Mouse (Mus musculus) E14TG2a.4 (cell line): ENCODE results near the gene Vwa3b.

Source experiments
- CTCF ChIP-seq: conservative IDR thresholded peaks from 2 replicates; pipeline ENCODE4 v1.5.1; 2014; ENCODE audit warnings: low read length
- NANOG ChIP-seq: IDR thresholded peaks from 2 replicates; pipeline ENCODE4 v1.6.1; 2014; ENCODE audit warnings: borderline replicate concordance, low read length, mixed read lengths
- POU5F1 ChIP-seq: IDR thresholded peaks from 2 replicates; pipeline ENCODE4 v1.6.1; 2014; ENCODE audit warnings: low read length, borderline replicate concordance

DNA sequence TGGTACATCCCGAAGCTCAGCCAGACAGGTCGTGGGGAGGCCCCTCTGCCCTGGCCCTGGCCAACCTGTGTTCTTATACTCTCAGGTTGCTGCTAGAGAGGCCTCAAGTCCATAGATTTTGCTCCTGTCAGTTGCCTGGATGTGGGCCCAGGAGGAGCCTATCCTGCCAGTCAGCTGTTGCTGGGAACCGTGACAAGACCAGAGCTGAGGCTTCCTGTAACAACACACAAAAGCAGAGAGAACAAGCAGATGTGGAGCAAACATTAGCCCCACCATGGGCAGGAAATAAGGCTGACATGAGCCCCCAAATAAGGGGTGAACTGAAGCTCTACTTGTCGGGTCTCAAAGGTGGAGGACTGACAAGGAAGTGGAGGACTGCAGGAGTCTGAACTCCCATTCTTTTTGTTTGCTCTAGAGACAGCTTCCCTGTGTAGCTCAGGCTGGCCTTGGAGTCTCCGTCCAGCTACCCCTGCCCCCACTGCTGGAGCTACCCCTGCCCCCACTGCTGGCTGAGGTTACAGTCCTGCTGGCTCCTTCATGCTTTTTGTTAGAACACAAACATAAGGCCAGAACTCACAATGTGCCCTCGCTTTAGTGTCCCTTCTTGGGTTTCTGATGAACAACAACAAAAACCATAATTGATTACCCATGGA lies 29.7 kb upstream of the Vwa3b start:
- TF ChIP-seq CTCF (no peak), POU5F1 (no peak), NANOG (no peak)
